Mouse (Mus musculus) heart, postnatal 0 days (tissue): ENCODE results near the gene Rapgef6.

Source experiments
- CTCF ChIP-seq: IDR thresholded peaks from 2 replicates; pipeline ENCODE4 v1.5.1; 2016; ENCODE audit warnings: antibody characterized with exemption, control low read depth, low read depth
- EP300 ChIP-seq: IDR thresholded peaks from 2 replicates; pipeline ENCODE4 v1.6.1; 2016; ENCODE audit warnings: antibody characterized with exemption, low read depth

GRCm38 (mm10) chr11:54718601-54719000, 196.0 kb downstream of the Rapgef6 start:
- no peak for TF ChIP-seq CTCF
- no peak for TF ChIP-seq EP300
